Mouse (Mus musculus): ENCODE data around the gene Grsf1.

The Grsf1 gene

DNA sequence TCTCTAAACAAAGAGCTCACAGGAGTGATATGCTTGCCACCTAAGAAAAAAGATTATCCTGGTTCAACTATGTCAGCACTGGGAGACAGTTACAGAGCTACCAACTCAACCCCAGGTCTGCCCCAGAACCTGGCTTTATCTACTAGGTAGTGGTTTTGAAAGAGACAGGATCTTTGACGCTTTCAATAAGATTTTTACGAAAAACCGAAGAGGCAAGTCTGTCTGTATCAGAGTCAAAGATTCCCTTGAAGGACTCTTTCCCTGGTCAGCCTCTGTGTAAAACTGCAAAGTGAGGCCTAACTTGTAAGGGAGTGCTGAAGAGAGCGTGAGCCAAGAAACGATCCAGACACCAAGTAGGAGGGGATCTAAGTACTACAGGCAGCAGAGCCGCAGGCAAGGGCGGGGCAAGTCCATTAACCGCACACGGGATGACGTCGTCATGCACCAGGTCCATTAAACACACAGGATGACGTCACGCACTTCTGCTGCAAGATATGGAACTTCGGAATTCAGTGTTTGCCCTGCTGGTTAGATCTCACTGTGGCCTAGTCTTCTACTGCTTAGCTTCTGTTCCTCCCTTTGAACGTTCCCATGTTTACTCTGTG is 12.7 kb upstream of the Grsf1 start:
- DNase-seq (ENCODE audit: low spot score in 2 of 2), result no peak

- no peak for DNase-seq (ENCODE audit: low spot score in 2 of 2)
Observed at GRCm38 (mm10) chr5:88687996-88688406, 12.0 kb upstream of the Grsf1 start.

- DNase-seq (ENCODE audit: low spot score in 2 of 2), result no peak
Observed at GRCm38 (mm10) chr5:88685745-88686299, 9.9 kb upstream of the Grsf1 start.

DNA sequence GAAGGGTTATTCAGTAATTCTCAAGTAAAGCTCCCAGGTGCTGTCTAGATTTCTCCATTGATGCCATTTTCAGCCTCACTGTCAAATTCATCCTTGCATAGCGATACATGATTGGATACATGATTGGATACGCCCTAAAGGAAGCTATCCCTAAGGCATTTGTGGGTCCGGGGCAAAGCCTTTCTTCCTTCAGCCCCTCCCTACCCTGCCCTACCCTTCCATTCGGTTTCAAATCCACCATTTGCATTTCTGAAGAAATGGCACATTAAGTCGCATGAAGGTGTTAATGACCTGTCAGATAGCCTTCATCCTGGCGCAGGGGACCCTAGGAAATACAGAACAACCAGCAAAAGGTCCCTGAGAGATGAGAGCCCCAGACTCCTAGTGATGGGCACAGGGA is 9.3 kb upstream of the Grsf1 start:
- DNase-seq (ENCODE audit: low spot score in 2 of 2), result no peak

GRCm38 (mm10) chr5:88684226-88684625 is 8.3 kb upstream of the Grsf1 start:
- no peak for DNase-seq (ENCODE audit: low spot score in 2 of 2)

- DNase-seq (ENCODE audit: low spot score in 2 of 2), result no peak
Observed at GRCm38 (mm10) chr5:88683706-88684105, 7.7 kb upstream of the Grsf1 start.

DNA sequence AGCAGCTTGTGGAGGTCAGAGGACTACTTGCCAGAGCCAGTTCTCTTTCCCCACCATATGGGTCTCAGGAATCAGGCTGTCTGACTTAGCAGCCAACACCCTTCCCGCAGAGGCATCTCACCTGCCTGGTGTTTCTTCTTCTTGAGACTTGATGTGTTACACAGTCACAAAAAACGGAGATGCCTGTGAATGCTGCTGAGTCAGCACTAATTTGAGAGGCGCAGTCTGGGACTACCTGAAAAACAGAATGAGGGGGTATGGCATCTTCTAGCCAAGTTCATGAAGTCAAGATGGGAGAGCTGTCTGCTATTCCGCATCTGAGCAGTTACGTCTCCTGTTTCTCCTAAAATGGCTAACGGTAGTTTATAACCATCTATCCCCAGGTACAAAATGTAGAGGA is 4.6 kb upstream of the Grsf1 start:
- no peak for DNase-seq (ENCODE audit: low spot score in 2 of 2)

DNA sequence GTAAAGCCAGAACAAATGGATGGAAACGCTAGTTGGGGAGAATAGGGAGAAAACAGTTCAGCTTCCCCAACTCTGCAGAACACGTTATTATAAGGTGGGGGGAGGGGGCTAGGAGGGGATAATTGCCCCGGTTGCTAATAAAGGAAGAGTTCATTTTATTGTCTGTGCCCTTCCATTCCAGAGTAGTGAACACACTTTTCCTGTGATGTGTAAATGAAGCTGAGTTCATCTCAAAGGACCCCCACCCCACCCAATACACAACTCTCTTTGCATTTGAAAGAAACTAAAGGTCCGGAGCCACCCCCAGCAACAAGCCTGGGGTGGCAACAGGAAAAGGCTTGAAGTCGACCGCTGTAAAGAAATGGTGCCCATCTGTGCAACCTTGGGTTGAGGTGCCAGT is 3.4 kb upstream of the Grsf1 start:
- no peak for DNase-seq (ENCODE audit: low spot score in 2 of 2)

- DNase-seq (ENCODE audit: low spot score in 2 of 2), result no peak
Observed at GRCm38 (mm10) chr5:88678929-88679328, 3.0 kb upstream of the Grsf1 start.

- DNase-seq (ENCODE audit: low spot score in 2 of 2), result peak in 1 of 2 experiments; percentile 5
Observed at GRCm38 (mm10) chr5:88674703-88675442, 1.1 kb downstream of the Grsf1 start.

GRCm38 (mm10) chr5:88663875-88664274 is 12.1 kb downstream of the Grsf1 start:
- DNase-seq (ENCODE audit: low spot score in 2 of 2), result no peak

DNA sequence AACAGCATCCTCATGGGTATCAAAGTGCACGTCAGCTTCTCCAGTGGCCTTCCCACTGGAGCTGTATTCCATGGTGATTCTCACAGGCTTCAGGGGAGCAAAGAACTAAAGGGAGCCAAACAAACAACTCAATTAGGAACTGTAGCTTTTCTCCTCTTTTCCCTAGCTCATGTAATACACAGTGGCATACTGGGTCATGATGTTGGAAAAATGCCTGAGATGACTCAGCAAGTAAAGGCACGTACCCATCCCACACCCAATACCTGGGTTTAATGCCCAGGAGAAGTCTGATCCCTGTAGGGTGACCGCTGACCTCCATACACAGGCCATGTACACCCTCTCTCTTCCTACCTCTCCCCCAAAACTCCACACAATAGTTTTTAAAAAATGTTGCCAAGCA is 12.8 kb downstream of the Grsf1 start:
- DNase-seq (ENCODE audit: low spot score in 2 of 2), result no peak

- DNase-seq (ENCODE audit: low spot score in 2 of 2), result no peak
Observed at GRCm38 (mm10) chr5:88657868-88658267, 18.1 kb downstream of the Grsf1 start.

DNA sequence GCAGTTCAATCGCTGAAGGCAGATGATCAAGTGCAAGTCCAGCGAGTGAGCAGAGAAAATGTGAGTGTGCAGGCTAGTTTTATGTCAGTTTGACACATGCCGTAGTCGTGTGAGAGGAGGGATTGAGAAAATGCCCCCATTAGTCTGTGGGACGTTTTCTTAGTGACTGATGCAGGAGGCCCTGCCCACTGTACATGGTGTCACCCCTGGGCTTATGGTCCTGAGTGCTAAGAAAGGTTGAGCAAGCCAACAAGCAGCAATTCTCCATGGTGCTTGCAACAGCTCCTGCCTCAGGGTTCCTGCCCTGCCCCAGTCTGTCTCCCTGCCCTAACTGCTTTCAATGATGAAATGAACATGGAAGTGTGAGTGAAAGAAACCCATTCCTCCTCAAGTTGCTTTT is 23.4 kb downstream of the Grsf1 start:
- no peak for DNase-seq (ENCODE audit: low spot score in 2 of 2)

DNA sequence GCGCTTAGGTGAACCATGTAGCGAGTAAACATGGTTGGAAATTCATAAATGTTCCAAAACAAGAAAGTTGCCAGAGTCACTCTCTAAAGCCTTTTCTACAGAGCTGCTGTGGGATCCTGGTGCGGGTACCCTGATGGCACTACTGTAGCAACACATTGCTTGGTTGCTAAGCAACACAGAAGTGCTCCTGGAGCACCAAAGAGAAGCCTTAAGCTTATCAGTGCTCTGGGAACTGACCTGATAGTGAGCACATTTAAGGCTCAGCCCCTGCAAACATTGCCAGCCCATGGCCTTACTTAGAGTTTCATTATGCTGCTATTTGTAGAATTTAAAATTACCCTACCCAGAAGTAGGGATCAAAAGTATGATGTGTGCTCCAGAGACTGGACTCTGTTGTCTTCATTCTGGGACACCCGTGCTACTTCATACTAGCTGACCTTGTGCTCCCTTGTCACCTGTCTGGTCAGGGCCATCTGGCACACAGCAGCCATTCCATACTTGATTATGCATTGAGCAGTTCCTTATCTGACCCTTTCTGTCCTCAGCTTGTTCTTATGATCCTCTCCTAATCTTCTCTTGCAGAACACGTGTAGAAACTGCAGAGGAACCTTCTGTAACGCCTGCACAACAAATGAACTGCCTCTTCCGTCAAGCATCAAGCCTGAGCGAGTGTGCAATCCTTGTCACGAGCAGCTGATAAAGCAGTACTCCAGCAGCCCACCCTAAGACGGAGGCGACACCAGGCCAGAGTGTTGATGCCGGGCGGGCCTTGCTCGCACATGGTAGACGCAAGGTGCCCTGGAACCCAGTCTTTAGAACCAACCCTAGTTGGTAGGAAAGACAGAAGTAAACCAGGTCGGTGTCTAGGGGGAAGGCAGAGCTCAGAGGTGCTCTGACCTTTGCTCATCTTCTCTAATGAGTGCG is 26.5 kb downstream of the Grsf1 start:
- DNase-seq (ENCODE audit: low spot score in 2 of 2), result no peak

DNA sequence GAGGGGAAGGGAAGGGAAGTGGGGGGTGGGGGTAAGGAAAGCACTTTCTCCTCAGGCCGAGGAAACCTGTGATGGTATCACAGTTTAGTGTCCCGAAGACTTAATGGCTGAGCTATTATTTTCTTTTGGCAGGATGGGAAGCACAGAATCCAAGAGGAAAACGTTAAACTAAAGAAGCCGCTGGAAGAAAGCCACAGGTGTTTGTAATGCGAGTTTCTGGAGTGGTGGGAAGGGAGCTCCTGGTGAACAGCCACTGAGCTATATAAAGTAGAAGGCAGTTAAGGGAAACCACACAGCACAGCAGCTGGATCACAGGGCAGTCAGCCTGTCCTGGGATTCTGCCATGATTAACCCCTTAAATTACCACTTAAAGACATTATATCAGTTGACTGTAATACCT is 30.6 kb downstream of the Grsf1 start:
- no peak for DNase-seq (ENCODE audit: low spot score in 2 of 2)

DNA sequence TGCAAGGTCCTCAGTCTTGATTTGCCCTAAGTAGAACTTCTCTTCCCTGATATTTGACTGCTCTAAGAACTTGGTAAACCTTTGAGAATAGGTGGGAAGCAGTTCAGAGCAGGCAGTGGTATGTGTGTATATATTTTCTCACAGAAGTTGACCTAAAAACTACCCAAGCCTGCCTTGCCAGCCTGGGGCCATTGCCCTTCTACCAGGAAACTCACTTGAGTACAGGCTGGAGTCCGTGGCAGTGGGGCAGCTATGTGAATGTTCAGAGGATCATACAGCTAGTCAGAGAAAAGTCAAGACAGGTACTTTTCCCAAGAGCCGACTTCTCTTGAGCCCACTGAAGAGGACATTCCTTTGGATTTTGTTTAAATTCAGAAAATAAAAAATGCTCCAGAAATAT is 31.1 kb downstream of the Grsf1 start:
- DNase-seq (ENCODE audit: low spot score in 2 of 2), result no peak

DNA sequence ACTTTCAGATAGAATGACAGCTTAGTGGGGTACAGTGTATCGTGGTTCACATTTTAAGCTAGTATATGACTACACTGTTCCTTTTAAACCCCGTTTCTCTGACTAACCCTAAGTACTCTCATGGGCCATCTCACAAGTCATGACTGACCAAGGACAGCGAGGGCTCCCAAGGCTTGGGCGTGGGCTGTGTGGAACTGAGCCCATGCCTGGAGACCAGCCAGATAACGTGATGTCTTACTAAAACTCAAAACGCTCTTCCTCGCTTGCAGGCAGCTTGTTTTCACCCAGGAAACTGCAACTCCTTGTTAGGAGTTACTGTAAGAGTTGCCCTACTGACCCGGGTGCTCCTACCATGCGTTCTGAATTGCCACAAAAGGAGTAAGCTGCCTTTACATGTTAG is 32.5 kb downstream of the Grsf1 start:
- DNase-seq (ENCODE audit: low spot score in 2 of 2), result peak; percentile 18 to 59

- DNase-seq (ENCODE audit: low spot score in 2 of 2), result no peak
Observed at GRCm38 (mm10) chr5:88642786-88643185, 33.2 kb downstream of the Grsf1 start.

DNA sequence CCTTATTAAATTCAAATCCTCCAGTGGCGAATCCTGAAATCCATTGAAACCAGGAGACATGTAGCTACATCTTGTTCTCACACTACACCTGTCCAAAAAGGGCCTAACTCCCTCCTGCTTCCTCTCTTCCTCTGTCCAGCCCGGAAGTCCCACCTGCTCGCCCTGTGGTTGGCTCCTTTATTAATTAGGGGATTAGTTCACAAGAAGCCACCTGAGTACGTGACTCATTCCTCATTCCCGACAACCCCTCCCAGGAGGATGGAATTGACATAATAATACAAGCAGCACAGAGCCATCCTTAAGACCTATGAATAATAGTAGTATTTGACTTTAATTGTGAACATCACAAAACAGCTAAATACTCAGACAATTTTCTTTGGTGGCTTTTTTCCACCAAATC is 41.9 kb downstream of the Grsf1 start:
- no peak for DNase-seq (ENCODE audit: low spot score in 2 of 2)

- DNase-seq (ENCODE audit: low spot score in 2 of 2), result no peak
Observed at GRCm38 (mm10) chr5:88632463-88632862, 43.5 kb downstream of the Grsf1 start.

DNA sequence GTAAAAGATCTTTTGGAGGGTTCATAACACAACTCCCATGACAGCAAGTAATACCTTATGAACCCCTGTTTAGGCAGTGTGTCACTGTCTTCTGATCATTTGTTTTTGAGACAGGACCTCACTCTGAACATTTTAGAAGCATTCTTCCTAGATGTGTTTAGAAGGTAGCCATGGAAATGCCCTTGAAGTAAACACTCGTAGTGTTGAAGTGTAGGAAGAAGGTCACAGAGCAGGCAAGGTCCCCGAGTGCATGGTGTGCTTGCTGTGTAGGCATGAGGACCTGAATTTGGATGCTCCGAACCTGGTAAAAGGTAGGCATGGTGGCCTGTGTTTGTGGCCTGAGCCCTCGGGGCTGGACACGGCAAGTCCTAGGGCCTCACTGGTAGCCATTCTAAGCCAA is 44.4 kb downstream of the Grsf1 start:
- no peak for DNase-seq (ENCODE audit: low spot score in 2 of 2)
